Mouse (Mus musculus) kidney, embryonic 14.5 days (tissue): ENCODE data around the gene Gm17783. TPM values are rescaled to one million over a fixed set of nuclear protein-coding genes. Genes with fewer than 3 reads are reported as not detected.
"Not testable (repeated sequence)": the region's sequence is repeated elsewhere in the genome, so short reads cannot be mapped to it uniquely, and the experiment has no call there.

Experiments used
- ATAC-seq: fragments of 200-750 bp; cut with Nextera tagmentation; 2 replicates; pipeline ENCODE4 v1.8.0; 2017; ENCODE audit warnings: moderate number of reproducible peaks, mild to moderate bottlenecking, moderate TSS enrichment, moderate library complexity; ENCODE audit not compliant: low FRiP score, low TSS enrichment
- H3K27ac ChIP-seq: fragments of 300-500 bp; sonication (generic); 2 replicates; pipeline ENCODE4 v1.5.1; 2014; ENCODE audit warnings: low read depth, mild to moderate bottlenecking, low read length, moderate library complexity, mixed read lengths
- H3K27me3 ChIP-seq: fragments of 300-500 bp; sonication (generic); 2 replicates; pipeline ENCODE4 v1.6.1; 2014; ENCODE audit warnings: mild to moderate bottlenecking, low read length; ENCODE audit not compliant: control insufficient read depth, insufficient read depth
- H3K36me3 ChIP-seq: fragments of 300-500 bp; sonication (generic); 2 replicates; pipeline ENCODE4 v1.6.1; 2014; ENCODE audit warnings: low read length, mixed read lengths; ENCODE audit not compliant: control insufficient read depth, insufficient read depth
- H3K4me1 ChIP-seq: fragments of 300-500 bp; sonication (generic); 2 replicates; pipeline ENCODE4 v1.6.1; 2014; ENCODE audit warnings: low read length, mixed read lengths; ENCODE audit not compliant: control insufficient read depth, insufficient read depth
- H3K4me2 ChIP-seq: fragments of 300-500 bp; sonication (generic); replicated peaks from 2 replicates; pipeline ENCODE4 v1.6.1; 2014; ENCODE audit warnings: low read depth, mild to moderate bottlenecking, low read length
- H3K4me3 ChIP-seq: fragments of 300-500 bp; sonication (generic); 2 replicates; pipeline ENCODE4 v1.5.1; 2014; ENCODE audit warnings: mild to moderate bottlenecking, low read length
- H3K9ac ChIP-seq: fragments of 300-500 bp; sonication (generic); 2 replicates; pipeline ENCODE4 v1.6.1; 2014; ENCODE audit warnings: low read depth, mild to moderate bottlenecking, low read length, moderate library complexity
- H3K9me3 ChIP-seq: fragments of 300-500 bp; sonication (generic); 2 replicates; pipeline ENCODE4 v1.6.1; 2016; ENCODE audit warnings: low read length; ENCODE audit not compliant: control insufficient read depth
- WGBS: fragments of 180-500 bp; shearing (Covaris S2); extraction: QIAGEN DNeasy Blood & Tissue Kit; methylation state at CpG from one replicate; pipeline ENCODE4 v1.1.7; 2014; 5-methylcytosine and 5-hydroxymethylcytosine counted together
- polyA plus RNA-seq: library from polyadenylated mRNA; unstranded; fragments of >200 nt; fragmentation: Nextera tagmentation; extraction: Ambion mirVana; gene quantifications from 2 replicates; pipeline ENCODE4 v1.2.1, GENCODE M21; 2014

The Gm17783 gene
- polyA plus RNA-seq, result 3.7 and 3.8 TPM in 2 replicates

DNA sequence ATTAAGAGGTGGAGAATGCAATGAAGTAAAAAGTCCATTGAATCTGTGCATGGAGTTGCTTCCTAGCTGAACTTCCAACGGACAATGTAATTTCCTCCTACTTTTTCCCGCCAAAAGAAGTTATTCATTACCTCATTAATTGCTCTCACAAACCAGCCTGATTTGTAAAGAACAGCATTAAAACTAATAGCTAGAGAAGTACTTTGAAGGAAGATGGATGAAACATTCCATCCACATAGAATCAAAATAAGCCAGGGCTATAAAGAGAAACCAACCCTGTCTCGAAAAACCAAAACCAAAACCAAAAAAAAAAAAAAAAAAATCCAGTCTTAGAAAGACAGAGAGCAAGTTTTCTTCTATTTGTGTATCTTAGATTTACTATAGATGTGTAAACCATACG, at the start of gene Gm17783:
TSS of gene Gm17783 (minus strand) at position 101 of the 400 bp plus-strand sequence.
- H3K9me3 ChIP-seq, result no peaks in the 10 kb centered on the region
- H3K9ac ChIP-seq, result no peak within 1 kb of the TSS
- no peak for ATAC-seq
- H3K27me3 ChIP-seq, result no peaks in the 10 kb centered on the region
- H3K36me3 ChIP-seq, result no peaks in the 10 kb centered on the region
- H3K27ac ChIP-seq, result no peak within 1 kb of the TSS
- H3K4me1 ChIP-seq, result no peaks in the 10 kb centered on the region
- no peak within 1 kb of the TSS for H3K4me3 ChIP-seq
- no peak within 1 kb of the TSS for H3K4me2 ChIP-seq
- 66% methylated on average over 4 of the region's 4 CpGs for WGBS

DNA sequence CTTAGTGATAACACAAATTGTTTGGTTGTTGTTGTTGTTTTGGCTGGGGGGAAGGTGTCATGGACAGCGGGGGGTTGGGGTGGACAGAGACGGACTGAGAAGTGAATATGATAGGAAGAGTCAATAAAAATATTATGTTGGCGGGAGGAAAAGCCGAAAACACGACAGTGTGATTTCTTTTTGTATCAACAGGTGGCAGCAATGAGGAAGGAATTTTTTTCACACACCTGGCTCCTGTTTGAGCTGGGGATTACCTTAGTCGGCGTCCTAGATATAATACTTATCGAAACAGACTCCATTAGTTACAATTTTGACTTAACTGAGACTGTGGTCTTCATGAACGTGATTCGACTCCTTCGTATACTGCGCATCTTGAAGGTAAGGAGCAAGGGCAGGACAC, 48.0 kb upstream of the Gm17783 start:
- Histone ChIP-seq H3K27ac (no peak overlapping the region), H3K4me2 (no peak overlapping the region), H3K4me3 (no peak overlapping the region), H3K36me3 (no peaks in the 10 kb centered on the region), H3K9ac (no peak overlapping the region), H3K9me3 (no peaks in the 10 kb centered on the region), H3K4me1 (no peaks in the 10 kb centered on the region), H3K27me3 (no peaks in the 10 kb centered on the region)
- ATAC-seq, result no peak
- WGBS, result 73% methylated on average over 12 of the region's 12 CpGs

DNA sequence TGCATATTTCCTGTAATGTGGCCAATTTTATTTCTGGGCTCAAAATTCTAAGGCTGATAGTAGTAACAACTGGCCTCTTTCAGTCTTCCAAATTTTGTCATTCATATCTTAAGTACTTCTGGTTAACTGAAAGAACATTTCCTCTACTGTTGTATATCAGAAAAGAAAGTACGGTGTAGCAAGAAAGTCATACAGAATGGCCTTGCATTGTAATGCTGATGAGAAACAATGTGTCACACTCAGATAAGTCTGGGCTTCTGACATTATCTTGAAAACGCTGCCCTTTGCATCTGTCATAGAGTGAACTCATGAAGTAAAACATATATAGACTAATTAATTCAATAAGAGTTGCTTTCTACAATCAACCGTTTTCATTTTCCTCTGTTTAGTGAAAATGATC, 40.5 kb upstream of the Gm17783 start:
- no peaks in the 10 kb centered on the region for H3K27me3 ChIP-seq

DNA sequence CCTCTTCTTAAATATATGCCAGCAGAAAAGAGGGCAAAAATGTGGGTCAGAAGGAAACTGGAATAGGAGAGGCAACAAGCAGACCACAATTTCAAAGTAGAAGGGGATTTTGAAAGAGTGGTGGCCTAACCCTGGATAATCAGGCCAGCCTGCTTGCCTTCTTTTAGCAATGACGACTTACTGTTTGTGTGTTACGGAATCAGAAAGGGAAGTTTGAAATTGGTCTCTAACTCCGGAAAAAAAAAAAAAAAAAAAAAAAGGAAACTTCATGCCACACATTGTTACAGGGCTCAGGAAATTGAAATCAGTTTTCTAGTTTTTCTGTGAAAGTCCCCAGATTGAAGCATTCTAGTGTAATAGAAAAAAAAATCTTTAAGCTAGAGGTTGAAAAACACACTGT, 29.9 kb upstream of the Gm17783 start:
- ATAC-seq, result no peak
- 68% methylated on average over 3 of the region's 3 CpGs for WGBS

More for the DNA sequence above, 40.5 kb upstream of the Gm17783 start:
- no peaks in the 10 kb centered on the region for H3K9me3 ChIP-seq
- no peak overlapping the region for H3K4me3 ChIP-seq
- H3K27ac ChIP-seq, result no peak overlapping the region
- WGBS, result 91% methylated on average over 3 of the region's 3 CpGs
- no peak overlapping the region for H3K9ac ChIP-seq
- H3K36me3 ChIP-seq, result no peaks in the 10 kb centered on the region
- ATAC-seq, result no peak
- no peaks in the 10 kb centered on the region for H3K4me1 ChIP-seq
- H3K4me2 ChIP-seq, result no peak overlapping the region

DNA sequence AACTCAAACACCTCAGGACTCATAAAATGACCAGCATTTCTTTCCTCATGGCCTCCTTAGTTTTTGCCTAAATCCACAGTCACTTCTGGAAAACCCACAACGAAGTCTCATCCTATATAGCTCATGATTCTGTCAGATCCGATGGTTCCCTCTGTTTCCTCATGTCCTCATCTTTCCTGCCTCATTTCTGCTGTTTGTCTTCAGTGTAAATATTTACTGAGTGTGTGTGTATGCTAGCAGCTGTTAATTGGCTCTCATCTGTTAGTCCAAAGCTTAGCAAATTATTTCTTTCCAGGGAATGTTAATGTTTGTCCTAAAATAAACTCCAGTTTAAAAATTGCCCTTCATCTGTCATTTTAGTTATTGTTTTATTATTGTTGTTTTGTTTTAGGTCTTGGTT, 19.7 kb upstream of the Gm17783 start:
- WGBS, result 82% methylated on average over 2 of the region's 2 CpGs
- Histone ChIP-seq H3K9me3 (no peaks in the 10 kb centered on the region), H3K27me3 (no peaks in the 10 kb centered on the region), H3K27ac (no peak overlapping the region), H3K9ac (no peak overlapping the region), H3K36me3 (no peaks in the 10 kb centered on the region), H3K4me1 (no peaks in the 10 kb centered on the region), H3K4me3 (no peak overlapping the region), H3K4me2 (no peak overlapping the region)
- ATAC-seq, result no peak

More for the DNA sequence above, 29.9 kb upstream of the Gm17783 start:
- H3K27ac ChIP-seq, result no peak overlapping the region
- no peak overlapping the region for H3K9ac ChIP-seq
- no peaks in the 10 kb centered on the region for H3K4me1 ChIP-seq
- H3K4me3 ChIP-seq, result no peak overlapping the region
- H3K27me3 ChIP-seq, result no peaks in the 10 kb centered on the region
- no peaks in the 10 kb centered on the region for H3K36me3 ChIP-seq
- no peak overlapping the region for H3K4me2 ChIP-seq
- no peaks in the 10 kb centered on the region for H3K9me3 ChIP-seq

DNA sequence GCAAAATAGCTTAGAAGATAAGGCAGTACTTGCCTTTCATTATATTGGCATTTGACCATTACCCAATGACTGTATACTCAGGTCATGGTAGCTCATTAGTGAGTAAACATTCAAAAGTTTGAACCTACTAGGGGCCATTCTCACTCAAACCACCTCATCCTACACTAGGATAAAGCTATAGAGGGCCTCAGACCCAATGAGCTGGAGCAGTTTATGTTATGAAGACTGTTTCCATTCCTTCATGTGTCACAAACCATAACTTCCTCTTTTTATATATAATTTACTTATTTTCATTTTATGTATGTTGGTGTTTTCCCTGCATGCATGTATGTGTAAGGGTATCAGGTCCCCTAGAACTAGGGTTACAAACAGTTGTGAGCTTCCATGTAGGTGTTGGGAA, 16.1 kb upstream of the Gm17783 start:
- no peaks in the 10 kb centered on the region for H3K27me3 ChIP-seq
- H3K4me1 ChIP-seq, result no peaks in the 10 kb centered on the region
- no peaks in the 10 kb centered on the region for H3K36me3 ChIP-seq
- no peak overlapping the region for H3K4me3 ChIP-seq
- no peak for ATAC-seq
- no peak overlapping the region for H3K27ac ChIP-seq
- no peak overlapping the region for H3K4me2 ChIP-seq
- no peaks in the 10 kb centered on the region for H3K9me3 ChIP-seq
- H3K9ac ChIP-seq, result no peak overlapping the region

DNA sequence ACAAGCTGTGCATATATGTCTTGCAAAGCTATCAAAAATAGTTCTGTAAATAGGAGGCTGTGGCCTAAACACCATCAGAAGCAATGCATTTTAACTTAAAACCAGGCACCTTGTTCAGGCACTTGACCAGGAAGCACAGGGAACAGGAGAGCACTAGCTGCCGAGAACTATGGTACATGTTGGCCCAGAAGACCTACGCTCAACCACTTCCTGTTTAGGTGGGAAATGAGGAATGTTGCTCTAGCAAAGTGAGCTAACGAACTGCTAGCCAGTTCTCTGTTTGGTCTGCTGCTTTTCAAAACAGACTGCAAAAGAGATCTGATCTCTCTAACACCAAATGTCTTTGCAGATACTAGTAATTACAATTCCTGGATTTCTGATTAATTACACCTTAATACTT, 12.5 kb upstream of the Gm17783 start:
- H3K9ac ChIP-seq, result no peak overlapping the region
- 79% methylated on average over 3 of the region's 3 CpGs for WGBS
- no peak overlapping the region for H3K27ac ChIP-seq
- ATAC-seq, result no peak
- no peak overlapping the region for H3K4me2 ChIP-seq
- H3K9me3 ChIP-seq, result no peaks in the 10 kb centered on the region
- no peaks in the 10 kb centered on the region for H3K27me3 ChIP-seq
- no peak overlapping the region for H3K4me3 ChIP-seq
- no peaks in the 10 kb centered on the region for H3K4me1 ChIP-seq
- H3K36me3 ChIP-seq, result no peaks in the 10 kb centered on the region

DNA sequence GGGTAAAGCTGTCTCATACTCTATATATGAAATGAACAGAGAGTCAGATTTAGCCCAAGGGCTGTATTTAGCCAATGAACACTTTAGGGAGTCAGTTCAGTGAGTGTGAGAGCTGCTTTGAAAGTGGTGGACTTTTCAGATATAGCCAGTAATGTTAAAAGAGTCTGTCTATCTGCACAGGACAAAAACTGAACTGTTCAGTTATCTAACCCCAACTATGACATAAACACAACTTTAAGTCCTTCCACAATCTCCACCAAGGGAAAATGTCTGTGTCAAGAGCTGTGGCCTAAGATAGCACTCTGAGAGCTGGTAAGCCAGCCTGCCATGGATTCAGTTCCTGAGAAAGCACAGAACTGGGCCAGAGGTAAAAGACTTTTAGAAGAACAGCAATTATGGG, 10.3 kb upstream of the Gm17783 start:
- H3K27me3 ChIP-seq, result no peaks in the 10 kb centered on the region
- H3K27ac ChIP-seq, result no peak overlapping the region
- no peaks in the 10 kb centered on the region for H3K9me3 ChIP-seq
- ATAC-seq, result no peak
- H3K4me2 ChIP-seq, result no peak overlapping the region
- no peaks in the 10 kb centered on the region for H3K4me1 ChIP-seq
- H3K4me3 ChIP-seq, result no peak overlapping the region
- H3K36me3 ChIP-seq, result no peaks in the 10 kb centered on the region
- H3K9ac ChIP-seq, result no peak overlapping the region

DNA sequence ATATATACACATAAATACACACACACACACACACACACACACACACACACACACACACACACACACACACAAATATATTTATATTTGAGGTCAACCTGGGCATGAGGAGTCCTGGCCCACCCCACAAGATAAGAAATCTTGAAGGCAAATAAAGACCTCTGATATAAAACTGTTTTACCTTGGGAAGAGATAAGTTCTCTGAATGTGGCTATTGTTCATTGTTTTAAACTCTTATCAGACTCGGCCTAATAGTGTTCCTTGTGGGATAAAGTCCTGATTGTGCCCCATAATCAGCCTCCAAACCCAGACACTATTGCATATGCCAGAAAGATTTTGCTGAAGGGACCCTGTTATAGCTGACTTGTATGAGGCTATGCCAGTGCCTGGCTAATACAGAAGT, 6.5 kb upstream of the Gm17783 start:
- not testable (repeated sequence) for H3K4me2 ChIP-seq, H3K27me3 ChIP-seq, H3K4me3 ChIP-seq, ATAC-seq, H3K9me3 ChIP-seq, H3K4me1 ChIP-seq, H3K36me3 ChIP-seq, H3K27ac ChIP-seq, H3K9ac ChIP-seq
- 74% methylated on average over 1 of the region's 1 CpGs for WGBS

DNA sequence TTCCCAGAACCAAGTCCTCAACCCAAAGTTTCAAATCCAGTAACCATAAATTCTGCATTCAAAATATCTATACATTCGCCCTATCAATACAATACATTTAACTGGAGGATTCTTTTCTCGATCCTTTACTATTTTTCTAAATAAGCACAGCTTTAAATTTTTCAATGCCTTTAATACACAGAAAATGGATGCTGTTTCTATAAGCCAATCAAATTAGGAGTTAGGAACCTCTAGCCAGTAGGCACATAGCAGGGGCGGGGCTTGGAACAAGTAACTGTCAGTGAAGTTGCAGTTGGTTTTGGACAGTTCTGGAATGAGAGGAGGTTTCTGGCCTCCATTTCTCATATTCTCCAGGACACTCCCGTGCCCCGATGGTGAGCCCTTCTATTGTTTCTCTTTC, 3.2 kb upstream of the Gm17783 start, which contains the start of gene Slc9c1:
TSS of gene Slc9c1 (plus strand) at position 301 of the 400 bp plus-strand sequence.
- H3K27ac ChIP-seq, result no peak within 1 kb of the TSS
- ATAC-seq, result no peak
- WGBS, result 94% methylated on average over 5 of the region's 5 CpGs
- no peaks in the 10 kb centered on the region for H3K27me3 ChIP-seq
- H3K4me3 ChIP-seq, result no peak within 1 kb of the TSS
- no peak within 1 kb of the TSS for H3K4me2 ChIP-seq
- H3K36me3 ChIP-seq, result no peaks in the 10 kb centered on the region
- no peak within 1 kb of the TSS for H3K9ac ChIP-seq
- no peaks in the 10 kb centered on the region for H3K9me3 ChIP-seq
- no peaks in the 10 kb centered on the region for H3K4me1 ChIP-seq
